Mouse (Mus musculus) hindbrain, embryonic 16.5 days (tissue): ENCODE results near the gene B3gnt7. TPM values are rescaled to one million over a fixed set of nuclear protein-coding genes. Genes with fewer than 3 reads are reported as not detected.

Source experiments
- ATAC-seq: fragments of 200-750 bp; cut with Nextera tagmentation; 2 replicates; pipeline ENCODE4 v1.8.0; 2017; ENCODE audit warnings: moderate TSS enrichment, moderate library complexity
- H3K27ac ChIP-seq: fragments of 300-500 bp; sonication (generic); 2 replicates; pipeline ENCODE4 v1.5.1; 2014; ENCODE audit warnings: low read depth, mild to moderate bottlenecking, control low read depth, low read length, moderate library complexity
- H3K27me3 ChIP-seq: fragments of 300-500 bp; sonication (generic); replicated peaks from 2 replicates; pipeline ENCODE4 v1.6.1; 2014; ENCODE audit warnings: low read length; ENCODE audit not compliant: control insufficient read depth, insufficient read depth
- H3K36me3 ChIP-seq: fragments of 300-500 bp; sonication (generic); 2 replicates; pipeline ENCODE4 v1.6.1; 2014; ENCODE audit warnings: mild to moderate bottlenecking, low read length, moderate library complexity, mixed read lengths; ENCODE audit not compliant: control insufficient read depth, insufficient read depth
- H3K4me1 ChIP-seq: fragments of 300-500 bp; sonication (generic); 2 replicates; pipeline ENCODE4 v1.6.1; 2014; ENCODE audit warnings: low read depth, low read length; ENCODE audit not compliant: control insufficient read depth, insufficient read depth
- H3K4me2 ChIP-seq: fragments of 300-500 bp; sonication (generic); 2 replicates; pipeline ENCODE4 v1.6.1; 2014; ENCODE audit warnings: mild to moderate bottlenecking, low read length, control low read depth, moderate library complexity
- H3K4me3 ChIP-seq: fragments of 300-500 bp; sonication (generic); 2 replicates; pipeline ENCODE4 v1.5.1; 2014; ENCODE audit warnings: mild to moderate bottlenecking, low read length, control low read depth, moderate library complexity
- H3K9ac ChIP-seq: fragments of 300-500 bp; sonication (generic); 2 replicates; pipeline ENCODE4 v1.6.1; 2014; ENCODE audit warnings: low read depth, mild to moderate bottlenecking, control low read depth, low read length, moderate library complexity
- H3K9me3 ChIP-seq: fragments of 300-500 bp; sonication (generic); 2 replicates; pipeline ENCODE4 v1.6.1; 2014; ENCODE audit warnings: mild to moderate bottlenecking, low read length, moderate library complexity; ENCODE audit not compliant: control insufficient read depth
- WGBS: fragments of 180-500 bp; shearing (Covaris S2); extraction: QIAGEN DNeasy Blood & Tissue Kit; methylation state at CpG from one replicate; pipeline ENCODE4 v1.1.7; 2014; 5-methylcytosine and 5-hydroxymethylcytosine counted together
- polyA plus RNA-seq: library from polyadenylated mRNA; unstranded; fragments of >200 nt; fragmentation: Nextera tagmentation; extraction: Ambion mirVana; gene quantifications from 2 replicates; pipeline ENCODE4 v1.2.1, GENCODE M21; 2015

The B3gnt7 gene
- polyA plus RNA-seq, 1 experiment from 2014 or later = 10.6 TPM

DNA sequence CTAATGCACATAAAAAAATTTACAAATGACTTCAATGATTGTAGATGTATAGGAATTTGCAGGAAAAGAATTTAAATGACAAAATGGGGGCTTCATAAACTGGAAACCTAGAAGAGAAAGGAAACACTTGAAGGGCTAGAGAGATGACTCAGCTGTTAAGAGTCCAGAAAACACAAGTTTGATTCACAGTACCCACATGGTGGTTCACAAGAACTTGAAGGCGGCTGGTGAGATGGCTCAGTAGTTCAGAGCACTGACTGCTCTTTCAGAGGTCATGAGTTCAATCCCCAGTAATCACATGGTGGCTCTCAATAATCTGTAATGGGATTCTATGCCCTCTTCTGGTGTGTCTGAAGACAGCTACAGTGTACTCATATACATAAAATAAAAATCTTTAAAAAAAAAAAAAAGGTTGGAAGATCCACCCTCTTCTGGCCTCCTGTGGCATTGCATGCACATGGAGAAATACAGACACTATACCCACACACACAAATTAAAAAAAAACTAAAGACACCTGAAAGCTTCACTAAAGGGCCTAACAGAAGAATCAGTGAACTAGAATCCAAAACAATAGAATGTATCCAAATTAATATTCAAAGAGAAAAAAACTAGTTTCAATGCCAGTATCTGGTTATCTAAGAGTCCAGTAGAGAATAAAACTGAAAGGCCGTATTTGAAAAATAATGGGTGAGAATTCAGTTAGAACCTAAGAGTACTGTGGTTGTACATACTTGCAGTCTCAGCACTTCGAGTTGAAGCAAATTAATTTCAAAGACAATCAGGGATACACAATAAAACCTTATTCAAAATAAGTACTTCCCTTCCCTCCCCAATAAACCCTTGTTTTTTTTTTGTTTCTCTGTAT, 44.5 kb downstream of the B3gnt7 start:
- H3K9me3 ChIP-seq = no peaks in the 10 kb centered on the region
- H3K27me3 ChIP-seq = no peaks in the 10 kb centered on the region
- H3K4me3 ChIP-seq = no peak overlapping the region
- ATAC-seq = no peak
- H3K4me1 ChIP-seq = no peaks in the 10 kb centered on the region
- WGBS = 88% methylated on average over 3 of the region's 3 CpGs
- H3K9ac ChIP-seq = no peak overlapping the region
- H3K4me2 ChIP-seq = no peak overlapping the region
- peaks cover 26% of the 10 kb centered on the region for H3K36me3 ChIP-seq
- H3K27ac ChIP-seq = no peak overlapping the region

DNA sequence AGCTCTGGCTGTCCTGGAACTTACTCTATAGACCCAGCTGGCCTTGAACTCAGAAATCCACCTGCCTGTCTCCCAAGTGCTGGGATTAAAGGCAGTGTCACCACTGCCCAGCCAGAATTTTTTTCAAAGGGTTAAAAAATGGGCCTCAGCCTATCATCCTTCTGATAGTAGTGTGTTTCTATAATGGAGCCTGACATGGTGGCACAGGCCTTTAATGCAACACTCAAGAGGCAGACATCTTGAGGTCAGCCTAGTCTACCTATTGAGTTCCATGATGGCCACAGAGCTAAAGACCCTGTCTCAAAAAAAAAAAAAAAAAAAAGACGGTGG, 45.0 kb downstream of the B3gnt7 start:
- ATAC-seq = no peak
- Histone ChIP-seq H3K4me2 (no peak overlapping the region), H3K27ac (no peak overlapping the region), H3K4me1 (no peaks in the 10 kb centered on the region), H3K4me3 (no peak overlapping the region), H3K36me3 (peaks cover 31% of the 10 kb centered on the region), H3K9ac (no peak overlapping the region), H3K27me3 (no peaks in the 10 kb centered on the region), H3K9me3 (no peaks in the 10 kb centered on the region)
- WGBS = 42% methylated on average over 1 of the region's 1 CpGs

DNA sequence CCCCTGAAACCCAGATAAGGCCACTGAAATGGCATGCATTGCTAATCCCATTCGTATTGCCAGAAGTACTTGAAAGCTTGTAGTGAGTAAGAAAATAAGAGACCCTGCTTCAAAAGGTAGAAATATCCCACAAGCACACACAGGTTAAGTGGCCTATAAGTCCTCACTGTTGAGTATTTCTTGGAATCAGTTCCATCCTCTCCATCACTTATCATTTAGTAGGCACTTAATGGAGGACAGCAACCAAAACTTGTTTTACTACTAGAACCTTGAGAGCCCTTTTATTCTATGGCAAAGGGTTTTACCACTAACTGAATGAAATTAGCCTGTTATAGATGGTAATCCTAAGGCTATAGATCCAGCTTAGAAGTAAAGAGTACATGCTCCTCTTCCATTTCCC, 45.5 kb downstream of the B3gnt7 start:
- Histone ChIP-seq H3K4me3 (no peak overlapping the region), H3K4me2 (no peak overlapping the region), H3K27me3 (no peaks in the 10 kb centered on the region), H3K9ac (no peak overlapping the region), H3K9me3 (no peaks in the 10 kb centered on the region), H3K4me1 (no peaks in the 10 kb centered on the region), H3K36me3 (peaks cover 33% of the 10 kb centered on the region), H3K27ac (no peak overlapping the region)
- WGBS = 76% methylated on average over 1 of the region's 1 CpGs
- ATAC-seq = no peak

DNA sequence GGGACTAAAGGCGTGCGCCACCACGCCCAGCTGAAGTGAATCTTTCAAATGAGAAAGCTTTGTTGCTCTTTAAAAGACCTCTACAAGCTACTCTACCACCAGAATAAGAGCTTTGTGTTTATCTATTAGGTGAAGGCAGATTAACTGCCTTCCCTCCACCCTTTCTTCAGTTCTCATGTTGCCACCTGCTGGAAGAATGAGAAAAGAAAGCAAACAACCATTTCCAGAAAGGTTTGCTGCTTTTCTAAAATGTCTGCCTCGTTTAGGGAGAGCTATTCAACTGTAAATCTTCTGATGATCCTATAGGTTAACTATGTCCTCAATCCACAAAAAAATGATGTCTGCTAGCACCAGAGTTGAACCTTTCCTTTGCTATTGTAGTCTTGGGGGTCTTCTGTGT, 46.2 kb downstream of the B3gnt7 start:
- Histone ChIP-seq H3K4me2 (no peak overlapping the region), H3K4me1 (no peaks in the 10 kb centered on the region), H3K4me3 (no peak overlapping the region), H3K27me3 (no peaks in the 10 kb centered on the region), H3K9me3 (no peaks in the 10 kb centered on the region), H3K27ac (no peak overlapping the region), H3K9ac (no peak overlapping the region), H3K36me3 (peaks cover 39% of the 10 kb centered on the region)
- ATAC-seq = no peak
- WGBS = 67% methylated on average over 4 of the region's 4 CpGs

DNA sequence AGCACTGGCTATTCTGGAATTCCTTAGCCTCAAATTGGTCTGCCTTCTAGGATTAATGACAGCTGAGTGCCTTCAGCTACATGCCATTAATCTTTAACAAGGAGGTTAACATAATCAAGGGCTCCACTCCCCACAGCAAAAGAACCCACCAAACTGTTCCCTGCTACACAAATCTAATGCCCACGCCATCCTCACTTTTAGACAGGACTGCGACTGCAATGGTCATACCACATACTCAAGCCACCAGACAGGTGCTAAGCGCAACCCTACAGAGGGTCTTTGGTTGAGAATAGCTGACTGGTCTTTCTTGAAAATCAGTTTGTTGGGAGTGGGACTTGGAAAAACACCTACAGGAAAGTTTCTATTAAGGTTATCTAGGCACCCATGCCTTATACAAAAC, 46.6 kb downstream of the B3gnt7 start:
- H3K4me2 ChIP-seq = no peak overlapping the region
- H3K27ac ChIP-seq = no peak overlapping the region
- no peak for ATAC-seq
- no peak overlapping the region for H3K4me3 ChIP-seq
- H3K36me3 ChIP-seq = peaks cover 43% of the 10 kb centered on the region
- H3K9ac ChIP-seq = no peak overlapping the region
- H3K4me1 ChIP-seq = no peaks in the 10 kb centered on the region
- 87% methylated on average over 3 of the region's 3 CpGs for WGBS
- H3K27me3 ChIP-seq = no peaks in the 10 kb centered on the region
- H3K9me3 ChIP-seq = no peaks in the 10 kb centered on the region

DNA sequence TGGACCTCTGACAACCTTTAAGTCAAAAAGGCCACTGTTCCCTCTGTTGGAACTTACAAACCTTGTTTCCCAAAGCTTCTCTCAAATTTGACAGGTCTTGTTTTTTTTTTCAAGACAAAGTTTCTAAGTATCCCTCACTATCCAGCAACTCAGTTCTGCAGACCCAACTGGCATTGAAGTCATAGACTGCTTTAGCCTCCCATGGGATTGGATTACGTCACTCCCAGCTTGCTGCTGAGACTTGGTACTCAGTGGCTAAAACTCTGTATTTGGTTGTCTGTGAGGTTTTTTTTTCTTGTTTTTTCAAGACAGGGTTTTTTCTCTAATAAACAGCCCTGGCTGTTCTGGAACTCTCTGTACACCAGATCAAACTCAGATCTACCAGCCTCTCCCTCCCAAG, 47.1 kb downstream of the B3gnt7 start:
- H3K4me2 ChIP-seq = no peak overlapping the region
- H3K9ac ChIP-seq = no peak overlapping the region
- H3K27me3 ChIP-seq = no peaks in the 10 kb centered on the region
- no peak overlapping the region for H3K27ac ChIP-seq
- H3K4me1 ChIP-seq = no peaks in the 10 kb centered on the region
- ATAC-seq = no peak
- WGBS = 79% methylated on average over 1 of the region's 1 CpGs
- H3K36me3 ChIP-seq = peaks cover 47% of the 10 kb centered on the region
- H3K4me3 ChIP-seq = no peak overlapping the region
- no peaks in the 10 kb centered on the region for H3K9me3 ChIP-seq

DNA sequence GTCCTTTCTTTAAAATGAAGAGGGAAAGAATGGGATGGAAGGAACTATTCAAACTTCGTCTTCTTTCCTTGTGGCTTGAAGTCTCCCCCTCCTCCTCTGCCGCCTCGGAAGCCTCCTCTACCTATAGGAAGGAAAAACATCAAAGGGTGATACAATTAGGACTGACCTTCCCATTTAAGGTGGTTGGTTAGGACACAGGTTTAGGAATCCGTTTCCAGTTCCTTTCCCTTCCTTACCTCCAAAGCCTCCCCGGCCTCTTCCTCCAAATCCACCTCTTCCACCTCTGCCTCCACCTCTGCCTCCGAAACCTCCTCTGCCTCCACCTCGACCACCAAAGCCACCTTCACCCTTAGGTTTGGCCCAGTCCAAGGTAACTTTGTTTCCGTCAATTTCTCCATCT, 47.9 kb downstream of the B3gnt7 start:
- H3K9ac ChIP-seq = no peak overlapping the region
- H3K4me3 ChIP-seq = no peak overlapping the region
- H3K27me3 ChIP-seq = no peaks in the 10 kb centered on the region
- H3K9me3 ChIP-seq = no peaks in the 10 kb centered on the region
- no peak overlapping the region for H3K4me2 ChIP-seq
- 90% methylated on average over 8 of the region's 8 CpGs for WGBS
- no peak overlapping the region for H3K27ac ChIP-seq
- peaks cover 54% of the 10 kb centered on the region for H3K36me3 ChIP-seq
- no peaks in the 10 kb centered on the region for H3K4me1 ChIP-seq
- ATAC-seq = no peak

DNA sequence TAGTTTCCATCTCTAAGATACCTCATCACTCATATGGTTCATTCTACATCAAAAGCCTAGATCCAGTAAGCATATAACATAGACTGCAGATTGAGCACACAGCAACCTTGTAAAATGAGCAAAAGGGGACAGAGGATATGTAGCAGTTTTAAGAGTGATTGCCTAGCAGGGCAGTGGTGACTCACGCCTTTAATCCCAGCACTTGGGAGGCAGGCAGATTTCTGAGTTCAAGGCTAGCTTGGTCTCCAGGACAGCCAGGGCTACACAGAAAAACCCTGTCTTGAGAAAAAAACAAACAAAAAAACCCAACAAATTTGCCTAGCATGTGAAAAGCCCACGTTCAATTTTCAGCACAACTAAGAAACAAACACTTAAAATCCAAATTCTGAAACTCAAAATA, 51.6 kb downstream of the B3gnt7 start:
- H3K9ac ChIP-seq = no peak overlapping the region
- no peak for ATAC-seq
- WGBS = 84% methylated on average over 2 of the region's 2 CpGs

More for the DNA sequence above, 51.6 kb downstream of the B3gnt7 start:
- Histone ChIP-seq H3K4me3 (no peak overlapping the region), H3K36me3 (peaks cover 64% of the 10 kb centered on the region), H3K4me2 (no peak overlapping the region), H3K27ac (no peak overlapping the region), H3K9me3 (no peaks in the 10 kb centered on the region), H3K4me1 (peaks cover 10% of the 10 kb centered on the region), H3K27me3 (no peaks in the 10 kb centered on the region)
